Mouse (Mus musculus) splenic B cell, adult 2 months (primary cell): Measurements from ENCODE around the gene Cfap126.

Experiments
- DNase-seq: peaks from one replicate; pipeline ENCODE4 v3.0.0-alpha.2; 2011; ENCODE audit warnings: low read depth, low spot score
- H3K27me3 ChIP-seq: 2 replicates; pipeline ENCODE4 v1.6.1; 2012; ENCODE audit warnings: mild to moderate bottlenecking, low read length, moderate library complexity, mixed read lengths; ENCODE audit not compliant: control insufficient read depth, poor library complexity, insufficient read depth, severe bottlenecking
- H3K36me3 ChIP-seq: 2 replicates; pipeline ENCODE4 v1.6.1; 2012; ENCODE audit warnings: mild to moderate bottlenecking, low read length, moderate library complexity, mixed read lengths; ENCODE audit not compliant: control insufficient read depth, poor library complexity, insufficient read depth, severe bottlenecking

Cfap126 gene

GRCm38 (mm10) chr1:171103179-171103840 is 10.4 kb upstream of the Cfap126 start:
- H3K27me3 ChIP-seq = no peaks in the 10 kb centered on the region
- H3K36me3 ChIP-seq = no peaks in the 10 kb centered on the region
- DNase-seq = no peak

GRCm38 (mm10) chr1:171105226-171105625 is 8.5 kb upstream of the Cfap126 start:
- Histone ChIP-seq H3K27me3 (no peaks in the 10 kb centered on the region), H3K36me3 (no peaks in the 10 kb centered on the region)
- no peak for DNase-seq

- Histone ChIP-seq H3K36me3 (no peaks in the 10 kb centered on the region), H3K27me3 (no peaks in the 10 kb centered on the region)
- no peak for DNase-seq
Measured at GRCm38 (mm10) chr1:171109620-171110019, 4.1 kb upstream of the Cfap126 start.

GRCm38 (mm10) chr1:171110659-171111019 is 3.1 kb upstream of the Cfap126 start:
- H3K36me3 ChIP-seq = no peaks in the 10 kb centered on the region
- DNase-seq = no peak
- no peaks in the 10 kb centered on the region for H3K27me3 ChIP-seq

- DNase-seq = peak; percentile 97
- Histone ChIP-seq H3K36me3 (no peaks in the 10 kb centered on the region), H3K27me3 (no peaks in the 10 kb centered on the region)
Measured at GRCm38 (mm10) chr1:171111020-171111780, 2.5 kb upstream of the Cfap126 start.

- Histone ChIP-seq H3K27me3 (no peaks in the 10 kb centered on the region), H3K36me3 (no peaks in the 10 kb centered on the region)
- peak; percentile 29 for DNase-seq
Measured at GRCm38 (mm10) chr1:171111781-171112575, 1.7 kb upstream of the Cfap126 start.

- no peak for DNase-seq
- Histone ChIP-seq H3K36me3 (no peaks in the 10 kb centered on the region), H3K27me3 (no peaks in the 10 kb centered on the region)
Measured at GRCm38 (mm10) chr1:171112986-171113385, 732 bp upstream of the Cfap126 start.

GRCm38 (mm10) chr1:171116280-171116679 is 2.6 kb downstream of the Cfap126 start:
- Histone ChIP-seq H3K27me3 (no peaks in the 10 kb centered on the region; the same call in 1 of the 2 replicates), H3K36me3 (no peaks in the 10 kb centered on the region)
- DNase-seq = no peak

GRCm38 (mm10) chr1:171118269-171118684 is 4.6 kb downstream of the Cfap126 start:
- Histone ChIP-seq H3K36me3 (no peaks in the 10 kb centered on the region), H3K27me3 (no peaks in the 10 kb centered on the region; the same call in 1 of the 2 replicates)
- DNase-seq = peak; percentile 88

GRCm38 (mm10) chr1:171118996-171119395 is 5.3 kb downstream of the Cfap126 start:
- no peaks in the 10 kb centered on the region; the same call in 1 of the 2 replicates for H3K27me3 ChIP-seq
- H3K36me3 ChIP-seq = no peaks in the 10 kb centered on the region
- no peak for DNase-seq

GRCm38 (mm10) chr1:171119405-171119804 is 5.7 kb downstream of the Cfap126 start:
- DNase-seq = no peak

GRCm38 (mm10) chr1:171120893-171121292 is 7.2 kb downstream of the Cfap126 start:
- Histone ChIP-seq H3K27me3 (no peaks in the 10 kb centered on the region; the same call in 1 of the 2 replicates), H3K36me3 (no peaks in the 10 kb centered on the region)
- no peak for DNase-seq

More at GRCm38 (mm10) chr1:171119405-171119804, 5.7 kb downstream of the Cfap126 start:
- H3K27me3 ChIP-seq = no peaks in the 10 kb centered on the region; the same call in 1 of the 2 replicates
- H3K36me3 ChIP-seq = no peaks in the 10 kb centered on the region

GRCm38 (mm10) chr1:171121839-171122238 is 8.1 kb downstream of the Cfap126 start:
- no peak for DNase-seq
- Histone ChIP-seq H3K27me3 (no peaks in the 10 kb centered on the region; the same call in 1 of the 2 replicates), H3K36me3 (no peaks in the 10 kb centered on the region)

- Histone ChIP-seq H3K36me3 (no peaks in the 10 kb centered on the region), H3K27me3 (no peaks in the 10 kb centered on the region; the same call in 1 of the 2 replicates)
- peak; percentile 76 for DNase-seq
Measured at GRCm38 (mm10) chr1:171122932-171123331, 9.2 kb downstream of the Cfap126 start.

- Histone ChIP-seq H3K27me3 (no peaks in the 10 kb centered on the region), H3K36me3 (no peaks in the 10 kb centered on the region)
- DNase-seq = no peak
Measured at GRCm38 (mm10) chr1:171124398-171124797, 10.7 kb downstream of the Cfap126 start.
